Mouse (Mus musculus) erythroblast, adult 5-6 weeks (primary cell): ENCODE results near the gene Podxl2. TPM values are rescaled to one million over a fixed set of nuclear protein-coding genes. Genes with fewer than 3 reads are reported as not detected.

Experiments used
- ATAC-seq: replicated peaks from 2 replicates; pipeline ENCODE4 v1.8.0; 2016; ENCODE audit warnings: moderate number of reproducible peaks, mild to moderate bottlenecking, moderate TSS enrichment, inconsistent platforms; ENCODE audit not compliant: poor library complexity, low FRiP score, severe bottlenecking
- total RNA-seq, 2 experiments: library from RNA; stranded (forward) in 1 of 2; stranded (reverse) in 1 of 2; fragments of 150-400 nt in 1 of 2; fragments of 200-764, 138-1000 nt in 1 of 2; gene quantifications; 2 replicates each; pipeline versions ENCODE4 v1.2.3 to v1.2.4; 2015 to 2017; ENCODE audit warnings: low replicate concordance in 2 of 2

Podxl2 gene
- total RNA-seq, 2 experiments from 2014 or later = not detected

DNA sequence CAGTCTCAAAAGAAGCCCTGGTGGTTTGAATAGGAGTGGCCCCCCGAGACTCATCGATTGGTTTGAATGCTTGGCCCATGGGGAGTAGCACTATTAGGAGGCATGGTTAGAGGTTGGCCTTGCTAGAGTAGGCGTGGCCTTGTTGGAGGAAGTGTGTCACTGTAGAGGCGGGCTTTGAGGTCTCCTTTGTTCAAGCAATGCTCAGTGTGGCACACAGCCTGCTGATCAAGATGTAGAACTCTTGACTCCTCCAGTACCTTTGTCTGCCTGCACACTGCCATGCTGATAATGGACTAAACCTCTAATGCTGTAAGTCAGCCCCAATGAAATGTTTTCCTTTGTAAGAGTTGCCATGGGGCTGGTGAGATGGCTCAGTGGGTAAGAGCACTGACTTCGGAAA lies 42.2 kb downstream of the Podxl2 start:
- no peak for ATAC-seq

DNA sequence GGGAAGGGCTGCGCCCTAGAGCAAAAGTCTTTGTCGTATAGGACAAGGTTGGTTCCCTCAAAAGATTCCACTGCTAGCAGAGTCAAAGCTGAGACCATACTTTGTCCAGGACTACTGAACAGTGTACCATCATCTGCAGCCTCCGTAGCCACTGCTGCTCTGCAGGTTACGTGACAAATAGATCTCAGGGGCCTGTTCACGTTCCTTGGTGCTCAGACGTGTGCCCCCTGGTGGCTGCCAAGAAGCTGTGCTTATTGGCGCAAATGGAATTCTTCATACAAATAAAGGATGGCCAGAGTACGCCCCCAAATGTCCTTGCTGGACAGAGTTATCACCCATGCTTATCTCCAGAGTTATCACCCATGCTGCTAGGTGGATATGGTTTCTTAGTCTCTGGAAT lies 43.4 kb downstream of the Podxl2 start:
- ATAC-seq = peak; percentile 46

DNA sequence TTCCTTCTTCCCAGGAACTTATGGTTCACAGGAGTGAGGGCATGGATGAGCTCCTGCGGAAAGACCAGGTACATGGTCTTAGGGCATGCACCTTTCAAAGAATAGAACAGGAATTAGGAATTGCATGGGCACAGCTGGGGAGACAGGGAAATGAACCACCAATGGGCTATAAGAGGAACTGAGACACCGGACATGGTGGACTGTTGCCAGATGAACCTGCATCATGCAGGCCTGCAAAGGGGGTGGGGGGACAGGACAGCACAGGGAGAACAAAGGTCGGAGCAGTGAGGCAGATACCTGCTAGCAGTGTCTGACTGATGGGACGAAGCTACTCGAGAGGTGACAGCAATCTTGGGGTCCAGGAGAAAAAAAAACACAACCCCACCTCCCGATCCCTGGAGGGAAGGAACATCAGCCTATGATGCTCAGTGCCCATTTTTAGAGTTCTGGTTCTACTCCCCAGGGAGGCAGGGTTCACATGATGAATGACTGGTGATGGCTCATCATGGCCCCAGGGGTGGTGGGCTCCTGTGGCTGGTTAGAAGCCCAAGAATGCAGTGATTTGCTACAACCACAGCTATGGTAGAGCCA lies 44.6 kb downstream of the Podxl2 start:
- no peak for ATAC-seq

DNA sequence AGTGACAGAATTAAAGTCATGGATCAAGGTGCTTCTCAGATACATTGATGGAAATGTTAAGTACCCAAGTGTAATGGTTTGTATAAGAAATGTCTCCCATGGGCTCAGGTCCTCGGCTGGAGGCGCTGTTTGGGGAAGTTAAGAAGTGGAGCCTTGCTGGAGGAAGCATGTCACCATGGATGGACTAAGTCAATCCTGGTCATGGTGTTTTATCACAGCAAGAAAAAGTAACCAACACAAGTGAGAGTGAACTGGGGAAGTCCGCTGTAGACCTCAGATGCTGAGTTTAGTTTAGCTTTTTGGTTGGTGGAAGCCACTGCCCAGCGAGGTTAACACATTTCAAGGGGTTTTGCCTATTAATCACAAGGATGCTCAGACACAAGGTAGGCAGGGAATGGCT lies 45.3 kb downstream of the Podxl2 start:
- no peak for ATAC-seq

DNA sequence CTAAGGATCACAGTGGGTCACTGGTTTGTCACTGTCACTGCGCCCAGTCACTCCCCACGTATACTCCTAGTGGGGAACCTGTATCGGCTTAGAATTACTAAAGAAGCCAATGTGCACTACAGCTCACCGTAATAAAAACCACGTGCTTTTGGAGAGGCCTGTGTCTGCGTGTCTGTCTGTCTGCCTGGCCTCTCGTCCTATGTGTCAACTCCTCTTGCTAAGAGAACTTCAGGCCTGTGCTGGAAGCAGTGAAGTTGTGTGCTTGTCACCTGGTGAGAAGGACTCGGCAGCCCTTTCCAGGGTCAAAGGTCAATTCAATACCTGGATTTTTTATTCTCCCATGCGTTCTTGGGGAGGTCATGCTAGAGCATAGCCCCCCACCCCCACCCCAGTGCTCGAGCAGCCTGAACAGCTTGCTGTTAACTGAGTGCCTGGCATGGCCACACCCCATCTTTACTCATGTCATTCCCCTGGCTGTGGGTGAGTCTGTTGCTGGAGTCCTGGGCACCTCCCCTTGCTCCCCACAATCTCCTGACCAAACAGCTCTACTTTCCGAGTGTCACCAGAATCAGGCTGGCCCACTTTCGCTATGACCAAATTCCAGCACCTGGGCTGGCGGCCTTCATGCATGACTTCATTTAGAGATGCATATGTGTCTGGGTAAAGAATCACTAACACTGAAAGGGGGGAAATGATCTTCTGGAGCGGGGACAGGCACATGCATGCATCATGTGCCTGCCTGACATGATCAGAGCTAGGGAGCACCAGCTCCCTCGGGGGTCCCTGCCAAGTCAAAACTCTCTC lies 46.4 kb downstream of the Podxl2 start:
- no peak for ATAC-seq

DNA sequence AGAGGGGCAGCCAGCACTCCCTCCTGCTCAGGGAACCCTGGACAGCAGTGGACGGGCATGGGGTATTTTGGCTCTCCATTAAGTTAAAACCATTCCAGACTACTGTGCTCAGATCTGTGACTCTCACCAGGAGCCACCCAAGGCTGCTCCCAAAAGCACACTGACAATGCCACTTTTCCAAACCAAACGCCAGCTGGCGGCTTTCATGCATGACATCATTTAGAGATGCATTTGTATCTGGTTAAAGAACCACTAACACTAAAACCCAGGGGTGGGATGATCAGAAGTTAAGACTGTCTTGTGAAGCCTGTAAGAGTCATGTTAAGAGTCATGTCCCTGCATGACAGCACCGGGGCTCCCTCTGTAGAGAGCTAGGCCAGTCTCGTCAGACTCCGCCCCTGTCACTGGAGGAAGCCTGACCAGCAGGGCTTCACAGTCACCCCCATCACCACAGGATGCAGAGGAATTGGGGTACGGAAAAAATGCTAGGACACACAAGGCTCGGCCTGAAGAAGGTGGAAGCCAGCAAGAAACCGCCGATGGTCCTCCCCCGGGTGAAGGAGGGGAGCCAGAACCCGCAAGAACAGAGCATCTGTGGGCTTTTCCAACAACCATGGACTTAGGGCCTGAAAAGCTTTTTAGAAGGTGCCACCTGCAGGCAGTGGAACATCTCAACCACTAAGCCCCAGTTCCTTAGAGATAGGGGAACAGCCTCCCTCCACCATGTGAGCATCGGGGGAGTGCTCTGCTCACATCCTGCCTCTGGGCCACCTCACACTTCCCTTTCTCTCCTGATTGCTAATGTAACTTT lies 47.2 kb downstream of the Podxl2 start:
- ATAC-seq = no peak

DNA sequence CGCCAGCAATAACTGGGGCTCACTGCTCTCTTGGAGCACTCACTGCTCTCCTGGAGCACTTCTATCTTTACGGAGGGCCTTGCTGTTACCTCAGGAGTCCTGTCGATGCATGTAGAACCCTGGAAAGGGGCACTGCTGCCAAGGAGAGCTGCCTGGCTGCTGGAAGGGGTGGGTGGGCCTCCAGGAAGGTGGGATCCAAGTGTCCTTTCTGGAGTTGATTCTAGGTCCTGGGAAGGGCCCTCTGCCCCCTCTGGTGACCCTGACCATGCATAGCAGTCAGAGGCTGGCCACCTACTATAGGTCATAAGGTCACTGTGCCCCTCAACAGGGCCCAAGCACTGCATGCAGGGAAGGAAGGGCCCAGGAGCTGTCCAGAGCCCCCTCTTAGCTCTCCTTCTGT lies 47.9 kb downstream of the Podxl2 start:
- ATAC-seq = no peak

DNA sequence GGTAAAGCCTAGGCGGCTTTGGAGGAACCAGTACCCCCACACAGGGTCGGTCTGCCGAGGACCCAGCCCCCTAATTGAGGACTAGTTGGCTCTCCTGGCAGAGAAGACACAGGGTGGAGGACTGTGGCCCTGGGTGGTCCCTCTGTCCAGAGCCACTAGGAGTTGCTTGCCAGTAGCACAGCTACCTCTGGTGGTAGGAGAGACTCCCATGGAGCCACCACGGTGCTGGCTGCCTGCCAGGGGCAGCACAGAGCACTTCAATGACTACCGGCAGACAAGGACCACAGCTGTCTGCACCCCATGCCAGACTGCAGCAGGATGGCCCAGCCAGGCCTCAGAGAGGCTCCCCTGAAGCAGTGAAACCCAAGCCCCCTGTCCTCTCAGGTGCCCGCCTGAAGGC lies 48.3 kb downstream of the Podxl2 start:
- ATAC-seq = no peak

DNA sequence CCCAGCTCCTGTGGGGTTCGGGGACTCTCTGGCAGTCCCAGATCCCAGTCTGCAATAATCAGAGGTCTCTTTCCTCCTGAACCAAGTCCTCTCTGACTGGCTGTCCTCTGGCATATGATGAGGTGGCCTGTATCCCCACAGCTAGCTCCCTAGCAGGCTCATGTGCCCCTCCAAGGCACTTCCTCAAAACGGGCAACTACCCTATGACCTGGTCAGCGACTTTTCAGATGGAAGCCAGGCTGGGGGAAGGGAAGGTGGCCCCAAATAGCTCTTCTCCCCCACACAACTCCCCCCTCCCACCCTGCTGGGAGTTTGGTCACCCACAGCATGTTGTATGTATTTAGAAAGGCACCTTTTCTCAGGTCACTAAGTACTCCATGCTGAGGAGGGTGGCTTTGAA lies 48.8 kb downstream of the Podxl2 start:
- ATAC-seq = no peak

DNA sequence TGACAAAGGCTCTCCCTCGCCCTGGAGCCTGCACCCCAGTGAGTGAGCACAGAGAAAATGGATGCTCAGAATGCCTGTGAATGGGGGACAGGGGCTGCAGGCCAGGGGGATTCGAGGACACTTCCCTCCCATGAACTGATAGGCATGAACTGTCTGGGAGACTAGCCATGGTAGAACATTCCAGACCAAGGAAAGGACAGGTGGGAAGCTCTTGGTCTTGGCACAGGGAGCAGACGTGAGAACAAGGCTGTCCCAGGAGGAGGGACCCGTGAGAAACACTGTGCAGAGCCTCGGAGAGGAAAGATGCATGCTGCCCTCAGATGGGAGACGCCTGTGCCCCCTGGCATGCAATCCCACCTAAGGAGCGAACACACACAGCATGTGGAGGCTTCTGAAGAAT lies 50.7 kb downstream of the Podxl2 start:
- no peak for ATAC-seq

DNA sequence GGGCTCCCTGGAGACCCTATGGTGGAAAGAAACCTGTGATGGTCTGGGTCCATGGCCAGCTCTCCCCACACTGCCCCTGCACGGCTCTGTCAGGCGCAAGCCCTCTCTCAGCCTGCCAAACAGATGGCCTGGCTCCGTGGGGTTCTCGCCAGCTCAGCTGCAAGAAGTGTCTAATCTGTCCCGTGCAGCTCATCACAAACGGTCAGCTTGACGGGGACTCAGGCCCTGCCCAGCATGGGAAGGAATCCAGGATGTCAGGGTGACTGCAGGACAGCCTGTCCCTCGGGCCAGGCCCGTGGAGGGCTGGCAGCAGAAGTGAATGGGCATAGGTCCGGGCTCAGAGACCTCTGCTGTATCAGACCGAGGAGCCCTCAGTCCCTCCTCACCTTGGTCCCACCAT lies 52.9 kb downstream of the Podxl2 start:
- 0 out of 2 replicates have a peak, but pooled peaks have one; percentile 12 for ATAC-seq

DNA sequence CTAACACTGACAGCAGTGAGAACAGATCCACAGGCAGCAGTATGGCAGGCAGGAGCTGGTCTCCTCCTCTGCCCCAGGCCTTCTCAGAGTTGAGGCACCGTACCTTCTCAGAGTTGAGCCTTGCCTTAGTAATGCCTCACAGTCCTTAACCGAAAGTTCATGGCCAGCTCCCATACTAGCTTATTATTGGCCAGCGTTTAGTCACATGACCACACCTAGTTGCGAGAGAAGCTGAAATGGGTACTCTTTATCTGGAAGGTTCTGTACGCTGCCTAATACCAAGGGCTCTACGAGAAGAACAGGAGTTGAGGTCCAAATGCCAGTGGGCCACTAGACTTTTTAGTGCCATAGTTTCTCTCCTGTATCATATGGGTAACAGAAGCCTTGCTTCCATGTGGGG lies 53.5 kb downstream of the Podxl2 start:
- ATAC-seq = no peak

DNA sequence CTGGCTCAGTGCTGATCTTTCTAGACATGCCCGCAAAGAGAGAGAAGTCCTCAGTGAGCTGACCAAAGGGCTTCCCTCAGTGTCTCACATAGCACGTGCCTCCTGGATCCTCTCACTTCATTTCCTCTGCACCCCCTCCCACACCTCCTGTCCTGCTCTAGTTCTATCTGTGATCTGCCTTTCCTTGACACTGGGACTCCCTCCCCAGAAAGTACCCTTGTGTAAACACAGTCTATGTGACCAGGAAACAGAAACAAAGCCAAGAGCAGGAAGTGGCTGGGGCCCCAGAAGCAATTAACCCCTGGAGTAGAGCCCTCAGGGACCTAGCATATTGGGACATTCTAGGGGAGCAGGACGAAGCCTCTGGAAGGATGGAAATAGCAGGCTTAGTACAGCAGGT lies 54.0 kb downstream of the Podxl2 start:
- ATAC-seq = no peak

DNA sequence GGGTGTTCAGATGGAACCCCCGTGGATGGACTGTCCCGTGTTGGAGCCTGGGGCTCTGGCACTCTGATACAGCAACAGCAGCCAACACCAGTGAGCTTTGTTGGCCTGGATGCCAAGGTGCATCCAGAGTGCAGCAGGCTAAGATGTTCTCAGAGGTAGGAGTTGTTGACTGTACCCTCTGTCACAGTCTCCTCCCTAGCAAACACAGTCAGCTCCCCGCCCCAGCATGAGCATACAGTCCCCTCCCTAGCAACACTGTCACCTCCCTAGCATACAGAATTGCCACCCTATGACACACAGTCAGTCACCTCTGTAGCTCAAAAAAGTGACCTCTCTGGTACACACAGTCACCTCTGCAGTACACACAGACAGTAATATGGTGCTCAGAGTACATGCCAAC lies 57.9 kb downstream of the Podxl2 start:
- no peak for ATAC-seq

DNA sequence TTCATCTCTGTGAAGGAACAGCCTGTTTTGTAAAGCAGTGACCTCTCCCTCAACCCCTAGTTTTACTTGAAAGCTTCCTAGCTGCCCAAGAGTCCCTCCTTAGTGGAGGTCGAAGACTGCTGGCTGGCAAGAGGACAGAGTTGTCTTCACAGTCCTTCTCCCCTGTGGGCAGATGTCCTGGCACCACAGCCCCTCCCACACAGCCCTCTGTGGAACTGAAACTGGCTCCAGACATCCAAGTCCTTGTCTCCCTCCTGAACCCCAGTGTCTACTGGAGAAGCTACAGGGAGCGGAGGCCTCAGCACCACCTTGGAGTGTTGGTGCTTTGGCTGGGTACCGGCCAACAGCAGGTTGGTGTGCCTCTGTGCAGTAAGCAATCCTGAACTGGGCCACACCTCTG lies 59.4 kb downstream of the Podxl2 start:
- no peak for ATAC-seq

DNA sequence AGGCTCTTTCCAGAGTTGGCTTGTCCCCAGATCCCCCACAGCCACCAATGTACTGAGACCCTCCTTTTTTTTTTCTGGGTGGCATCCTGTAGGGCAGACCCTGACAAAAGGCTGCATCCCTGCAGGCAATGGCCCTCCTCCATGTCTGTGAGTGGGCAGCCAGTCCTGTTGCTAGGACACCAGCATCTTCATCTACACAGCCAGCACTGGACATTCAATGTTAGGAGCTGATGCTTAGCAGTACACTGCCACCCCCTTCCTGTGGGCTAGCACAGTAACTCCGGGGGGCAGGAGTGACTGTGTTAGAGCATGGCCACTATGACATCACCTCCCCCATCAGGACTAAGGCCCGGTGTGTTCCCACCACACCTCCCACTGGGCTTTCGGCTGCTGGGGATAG lies 59.8 kb downstream of the Podxl2 start:
- no peak for ATAC-seq

DNA sequence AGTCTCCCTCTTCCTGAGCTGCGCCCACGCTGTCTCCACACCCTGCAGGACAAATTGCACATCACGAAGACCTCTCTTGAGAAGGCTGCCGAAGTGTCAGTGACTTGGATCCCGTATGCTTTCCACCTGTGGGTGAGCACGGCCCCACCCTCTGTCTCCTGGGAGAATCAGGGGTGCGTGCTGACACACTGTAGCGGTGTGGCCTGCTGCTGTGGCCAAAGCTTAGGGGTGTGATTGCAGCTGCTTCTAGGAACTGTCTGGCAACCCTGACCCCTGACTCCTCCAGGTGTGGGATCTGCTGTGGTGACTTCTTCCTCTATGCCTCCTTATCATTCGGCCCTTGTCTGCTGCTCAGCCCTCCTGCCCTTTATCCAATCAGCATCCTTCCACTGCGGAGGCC lies 61.0 kb downstream of the Podxl2 start:
- no peak for ATAC-seq

DNA sequence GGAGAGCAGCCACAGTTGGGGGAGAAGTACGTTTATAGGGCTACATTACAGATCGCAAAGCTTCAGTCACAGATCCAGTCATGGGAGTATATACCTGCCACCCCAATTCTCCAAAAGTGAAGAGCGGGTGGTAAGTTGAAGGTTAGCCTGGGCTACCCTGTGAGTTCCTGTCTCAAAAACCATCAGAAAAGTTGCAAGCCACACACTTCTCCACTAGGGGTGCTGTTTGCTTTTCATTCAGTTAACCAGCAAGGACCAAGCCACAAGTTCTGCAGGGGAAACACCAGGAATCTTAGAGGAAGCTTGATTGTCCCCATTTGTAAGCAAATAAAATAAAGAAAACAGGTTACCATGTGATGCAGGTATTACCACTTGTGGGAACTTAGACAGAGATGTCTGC lies 62.0 kb downstream of the Podxl2 start:
- peak; percentile 67 for ATAC-seq

DNA sequence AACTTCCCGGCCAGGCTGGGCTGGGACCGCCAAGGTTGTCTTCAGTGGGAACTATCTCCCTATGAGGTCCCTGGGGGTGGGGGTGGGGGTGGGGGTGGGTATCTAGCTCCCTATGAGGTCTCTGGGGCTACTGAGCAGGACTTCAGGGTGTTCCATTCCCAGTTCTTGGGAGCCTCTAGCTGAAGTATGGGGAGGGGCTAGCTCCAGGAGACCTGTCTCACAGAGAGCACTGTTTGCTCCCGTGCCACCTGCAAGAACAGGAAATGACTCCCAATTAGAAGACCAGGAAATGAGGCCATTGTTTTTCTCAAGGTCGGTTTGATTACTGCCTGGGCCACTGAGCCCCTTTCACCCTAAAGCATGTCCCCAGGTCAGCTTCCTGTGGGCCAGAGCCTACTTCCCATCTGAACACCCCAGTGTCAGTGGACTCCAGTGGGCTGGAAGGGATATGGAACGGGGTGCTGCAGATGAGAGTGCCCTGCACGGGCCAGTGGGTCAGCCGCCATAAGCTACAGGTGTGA lies 62.9 kb downstream of the Podxl2 start:
- ATAC-seq = no peak

DNA sequence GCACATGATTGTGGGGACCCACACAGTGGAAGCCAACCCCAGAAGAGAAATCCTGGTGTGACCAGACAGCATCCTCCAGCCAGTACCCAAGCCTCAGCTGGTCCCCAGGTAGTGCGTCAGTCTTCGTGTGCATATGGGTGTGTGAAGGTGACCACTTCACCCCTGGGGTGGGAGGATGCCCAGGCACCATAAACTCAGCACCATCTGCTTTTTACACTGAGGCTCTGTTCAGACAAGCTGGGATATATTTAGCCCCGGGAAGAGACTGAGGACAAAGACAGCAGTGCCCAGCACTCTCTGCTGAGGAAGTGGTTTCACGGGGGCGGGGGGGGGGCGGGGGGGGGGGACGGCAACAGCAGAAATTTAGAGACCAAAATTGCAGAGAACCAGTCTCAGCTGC lies 63.4 kb downstream of the Podxl2 start:
- no peak for ATAC-seq

DNA sequence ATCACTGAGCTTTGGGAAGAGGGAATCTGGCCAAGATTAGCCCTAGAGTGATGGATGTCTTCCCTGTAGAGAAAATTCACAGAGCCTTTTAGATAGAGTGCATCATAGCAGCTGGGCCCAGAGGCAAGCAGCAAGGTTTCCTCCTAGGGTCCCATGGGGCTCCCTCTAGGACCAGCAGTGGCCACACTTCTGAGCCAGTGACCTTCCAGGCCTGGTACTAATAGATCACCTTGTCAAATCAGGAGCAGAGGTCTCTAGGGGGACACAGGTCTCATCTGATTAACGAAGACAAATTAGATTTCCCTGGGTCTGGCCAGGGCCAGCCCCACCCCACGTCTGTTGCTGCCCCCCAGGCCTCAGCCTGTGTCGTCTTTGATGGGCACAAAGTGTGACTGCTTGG lies 64.6 kb downstream of the Podxl2 start:
- no peak for ATAC-seq
